In the genomic region with DNA sequence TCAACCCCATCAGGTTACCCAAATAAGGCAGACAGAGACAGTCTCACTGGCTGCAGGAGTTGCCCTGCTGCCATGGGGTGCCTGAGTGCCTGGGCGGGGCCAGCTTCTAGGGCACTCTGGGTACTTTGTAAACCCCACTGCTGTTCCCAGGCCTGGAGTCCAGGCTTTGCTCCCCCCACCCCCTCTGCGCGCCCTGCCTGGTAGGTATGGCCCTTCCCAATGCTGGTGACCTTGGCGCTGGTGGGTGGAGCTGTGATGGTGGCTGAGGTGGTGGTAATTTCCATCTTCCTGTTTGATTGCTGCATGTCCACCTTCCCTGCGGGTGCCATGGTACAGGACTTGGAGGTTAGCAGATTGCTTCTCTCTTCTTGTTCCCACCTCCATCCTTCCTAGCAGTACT, we compare ENCODE assay signal across 19 mouse cellular contexts. TPM values are rescaled to one million over a fixed set of nuclear protein-coding genes. Genes with fewer than 3 reads are reported as not detected.
DNase-seq lines count a peak whose midpoint lies in the region; ATAC-seq and TF ChIP-seq lines count a peak whose summit lies in the region.
"Had no signal": no experiment of that assay in that cellular context is flagged by ENCODE, and none has a peak within 500 bp of the region (broad histone marks: within the 10 kb centered on the region; RNA-seq: fewer than 3 reads in every experiment).

No protein-coding gene starts in this region.

- 0 out of 2 replicates have a peak, but pooled peaks cover 3% of the 10 kb centered on the region for H3K4me1 ChIP-seq in kidney, embryonic 15.5 days
- H3K4me1 ChIP-seq in limb, embryonic 12.5 days (replicated peaks): peaks cover 9% of the 10 kb centered on the region; the same call in 1 of the 2 replicates
- H3K4me1 ChIP-seq in limb, embryonic 10.5 days: peaks cover 5% of the 10 kb centered on the region; the same call in 1 of the 2 replicates
- H3K4me1 ChIP-seq in limb, embryonic 14.5 days (ENCODE audit: control insufficient read depth, insufficient read depth, low read length): peaks cover 2% of the 10 kb centered on the region; the same call in 1 of the 2 replicates
- H3K4me1 ChIP-seq: forebrain, embryonic 15.5 days; hindbrain, embryonic 13.5 days had no signal

- H3K36me3 ChIP-seq in kidney, embryonic 15.5 days: peaks cover 73% of the 10 kb centered on the region
- peaks cover 72% of the 10 kb centered on the region for H3K36me3 ChIP-seq in limb, embryonic 12.5 days
- peaks cover 76% of the 10 kb centered on the region for H3K36me3 ChIP-seq in limb, embryonic 10.5 days
- peaks cover 52% of the 10 kb centered on the region for H3K36me3 ChIP-seq in limb, embryonic 14.5 days (ENCODE audit: control insufficient read depth, insufficient read depth, low read length)

- H3K9ac ChIP-seq in kidney, embryonic 15.5 days: no peak overlapping the region
- no peak overlapping the region for H3K9ac ChIP-seq in limb, embryonic 12.5 days (replicated peaks)
- no peak overlapping the region for H3K9ac ChIP-seq in limb, embryonic 14.5 days (ENCODE audit: low read depth, low read length, severe bottlenecking)
- H3K9ac ChIP-seq: forebrain, embryonic 15.5 days; heart, embryonic 15.5 days; hindbrain, embryonic 13.5 days had no signal

- no peak for TF ChIP-seq POLR2A in limb, embryonic 14.5 days (IDR thresholded peaks at IDR 0.05; ENCODE audit: borderline replicate concordance, extremely low read depth, insufficient read depth, insufficient read length)

- ATAC-seq in kidney, embryonic 15.5 days (replicated peaks; ENCODE audit: low FRiP score): no peak
- no peak for ATAC-seq in limb, embryonic 12.5 days (ENCODE audit: insufficient number of reproducible peaks, insufficient read depth, low FRiP score, low TSS enrichment, low read depth)
- no peak for ATAC-seq in limb, embryonic 14.5 days (ENCODE audit: low FRiP score, low read depth)
- ATAC-seq: forebrain, embryonic 15.5 days had no signal

- H3K4me3 ChIP-seq in kidney, embryonic 15.5 days (replicated peaks): no peak overlapping the region
- no peak overlapping the region for H3K4me3 ChIP-seq in limb, embryonic 12.5 days (replicated peaks)
- no peak overlapping the region for H3K4me3 ChIP-seq in limb, embryonic 10.5 days
- H3K4me3 ChIP-seq in limb, embryonic 14.5 days (replicated peaks; ENCODE audit: low read length): no peak overlapping the region
- H3K4me3 ChIP-seq: forebrain, embryonic 15.5 days; heart, embryonic 15.5 days; hindbrain, embryonic 13.5 days had no signal

- no peak for DNase-seq in kidney, adult 9 months
- DNase-seq in limb, embryonic 10.5 days (ENCODE audit: low spot score): no peak
- peak; percentile 62 for DNase-seq in ZHBTc4 (ENCODE audit: low read depth, low spot score)
- DNase-seq in limb, embryonic 14.5 days (ENCODE audit: low spot score): no peak
- DNase-seq in right cerebral cortex, postnatal 10 days (ENCODE audit: low spot score in 2 of 2): no peak
- DNase-seq in heart, adult 9 months (ENCODE audit: low spot score in 2 of 2): no peak
- DNase-seq: adrenal gland, postnatal 10 days; cerebellum, adult 11 months; cerebellum, adult 8-10 months; cerebellum, postnatal 25 days; heart, adult 18-20 months; heart, postnatal 14 days had no signal

- no peaks in the 10 kb centered on the region for H3K9me3 ChIP-seq in kidney, embryonic 15.5 days (replicated peaks)
- H3K9me3 ChIP-seq in limb, embryonic 12.5 days: no peaks in the 10 kb centered on the region
- no peaks in the 10 kb centered on the region for H3K9me3 ChIP-seq in limb, embryonic 10.5 days (replicated peaks)
- H3K9me3 ChIP-seq in limb, embryonic 14.5 days (ENCODE audit: control insufficient read depth, low read length): no peaks in the 10 kb centered on the region
- H3K9me3 ChIP-seq: forebrain, embryonic 15.5 days; heart, embryonic 15.5 days; hindbrain, embryonic 13.5 days had no signal

- H3K27me3 ChIP-seq in kidney, embryonic 15.5 days: no peaks in the 10 kb centered on the region
- no peaks in the 10 kb centered on the region for H3K27me3 ChIP-seq in limb, embryonic 12.5 days
- no peaks in the 10 kb centered on the region for H3K27me3 ChIP-seq in limb, embryonic 10.5 days (ENCODE audit: low read depth, poor library complexity, severe bottlenecking)
- H3K27me3 ChIP-seq in limb, embryonic 14.5 days (ENCODE audit: control insufficient read depth, insufficient read depth, low read length): no peaks in the 10 kb centered on the region
- H3K27me3 ChIP-seq: CH12.LX; forebrain, embryonic 15.5 days; heart, embryonic 15.5 days; hindbrain, embryonic 13.5 days had no signal

- H3K27ac ChIP-seq in kidney, embryonic 15.5 days: peak overlapping the region; percentile 14; the same call in 1 of the 2 replicates
- H3K27ac ChIP-seq in limb, embryonic 12.5 days: peak overlapping the region; percentile 69
- no peak overlapping the region for H3K27ac ChIP-seq in limb, embryonic 10.5 days
- peak overlapping the region; percentile 63 for H3K27ac ChIP-seq in limb, embryonic 14.5 days (replicated peaks; ENCODE audit: low read depth, low read length)
- H3K27ac ChIP-seq: forebrain, embryonic 15.5 days; heart, embryonic 15.5 days; hindbrain, embryonic 13.5 days had no signal

- no peak overlapping the region for H3K4me2 ChIP-seq in kidney, embryonic 15.5 days
- no peak overlapping the region for H3K4me2 ChIP-seq in limb, embryonic 12.5 days
- H3K4me2 ChIP-seq in limb, embryonic 14.5 days (replicated peaks; ENCODE audit: low read depth, low read length, severe bottlenecking): no peak overlapping the region
- H3K4me2 ChIP-seq: forebrain, embryonic 15.5 days; heart, embryonic 11.5 days; heart, embryonic 15.5 days; hindbrain, embryonic 13.5 days had no signal

- WGBS in kidney, embryonic 15.5 days: 96% methylated on average over 5 of the region's 5 CpGs
- WGBS in limb, embryonic 12.5 days: 87% methylated on average over 5 of the region's 5 CpGs
- 86% methylated on average over 5 of the region's 5 CpGs for WGBS in limb, embryonic 10.5 days
- WGBS in limb, embryonic 14.5 days: 90% methylated on average over 5 of the region's 5 CpGs

RNA-seq across cellular contexts. Expression of gene Rasl10a, which starts 17.3 kb away (rescaled TPM):
- 2.8 and 4.2 TPM in 2 replicates for polyA plus RNA-seq in kidney, embryonic 15.5 days (2015; fragmentation: Nextera tagmentation; extraction: Ambion mirVana)
- 2.8 and 3.2 TPM in 2 replicates for polyA plus RNA-seq in limb, embryonic 12.5 days (2016; fragmentation: Nextera tagmentation; extraction: Ambion mirVana)
- polyA plus RNA-seq in limb, embryonic 10.5 days (2016; fragmentation: Nextera tagmentation; extraction: Ambion mirVana): 0.34 and 0.51 TPM in 2 replicates
- 8.6 and 11.2 TPM in 2 replicates for polyA plus RNA-seq in limb, embryonic 14.5 days (2012; rRNA removed)
- 5.9 and 6.6 TPM in 2 replicates for polyA plus RNA-seq in limb, embryonic 14.5 days (2014; fragmentation: Nextera tagmentation; extraction: Ambion mirVana)

RNA-seq across cellular contexts. Expression of gene Gas2l1, which starts 24.5 kb away (rescaled TPM):
- 33.1 and 34.6 TPM in 2 replicates for polyA plus RNA-seq in kidney, embryonic 15.5 days (2015; fragmentation: Nextera tagmentation; extraction: Ambion mirVana)
- polyA plus RNA-seq in limb, embryonic 12.5 days (2016; fragmentation: Nextera tagmentation; extraction: Ambion mirVana): 40.5 and 44.9 TPM in 2 replicates
- 27.5 and 34.4 TPM in 2 replicates for polyA plus RNA-seq in limb, embryonic 10.5 days (2016; fragmentation: Nextera tagmentation; extraction: Ambion mirVana)
- 41.4 and 54.1 TPM in 2 replicates for polyA plus RNA-seq in limb, embryonic 14.5 days (2012; rRNA removed)
- polyA plus RNA-seq in limb, embryonic 14.5 days (2014; fragmentation: Nextera tagmentation; extraction: Ambion mirVana): 38.0 and 43.9 TPM in 2 replicates

RNA-seq across cellular contexts. Expression of gene Ap1b1, which starts 54.0 kb away (rescaled TPM):
- polyA plus RNA-seq in kidney, embryonic 15.5 days (2015; fragmentation: Nextera tagmentation; extraction: Ambion mirVana): 59.8 and 65.3 TPM in 2 replicates
- polyA plus RNA-seq in limb, embryonic 12.5 days (2016; fragmentation: Nextera tagmentation; extraction: Ambion mirVana): 48.8 and 54.8 TPM in 2 replicates
- 49.2 and 60.2 TPM in 2 replicates for polyA plus RNA-seq in limb, embryonic 10.5 days (2016; fragmentation: Nextera tagmentation; extraction: Ambion mirVana)
- polyA plus RNA-seq in limb, embryonic 14.5 days (2012; rRNA removed): 52.0 and 59.8 TPM in 2 replicates
- polyA plus RNA-seq in limb, embryonic 14.5 days (2014; fragmentation: Nextera tagmentation; extraction: Ambion mirVana): 49.0 and 51.3 TPM in 2 replicates

RNA-seq across cellular contexts. Expression of gene Rhbdd3, which starts 58.1 kb away (rescaled TPM):
- 26.4 and 31.9 TPM in 2 replicates for polyA plus RNA-seq in kidney, embryonic 15.5 days (2015; fragmentation: Nextera tagmentation; extraction: Ambion mirVana)
- 23.2 and 24.8 TPM in 2 replicates for polyA plus RNA-seq in limb, embryonic 12.5 days (2016; fragmentation: Nextera tagmentation; extraction: Ambion mirVana)
- polyA plus RNA-seq in limb, embryonic 10.5 days (2016; fragmentation: Nextera tagmentation; extraction: Ambion mirVana): 29.0 and 31.6 TPM in 2 replicates
- polyA plus RNA-seq in limb, embryonic 14.5 days (2012; rRNA removed): 48.1 and 63.9 TPM in 2 replicates
- polyA plus RNA-seq in limb, embryonic 14.5 days (2014; fragmentation: Nextera tagmentation; extraction: Ambion mirVana): 24.6 and 27.4 TPM in 2 replicates

RNA-seq across cellular contexts. Expression of gene Ewsr1, which starts 58.5 kb away (rescaled TPM):
- polyA plus RNA-seq in kidney, embryonic 15.5 days (2015; fragmentation: Nextera tagmentation; extraction: Ambion mirVana): 788 and 840 TPM in 2 replicates
- polyA plus RNA-seq in limb, embryonic 12.5 days (2016; fragmentation: Nextera tagmentation; extraction: Ambion mirVana): 1,006 and 1,007 TPM in 2 replicates
- 893 and 996 TPM in 2 replicates for polyA plus RNA-seq in limb, embryonic 10.5 days (2016; fragmentation: Nextera tagmentation; extraction: Ambion mirVana)
- polyA plus RNA-seq in limb, embryonic 14.5 days (2012; rRNA removed): 828 and 880 TPM in 2 replicates
- 357 and 409 TPM in 2 replicates for polyA plus RNA-seq in limb, embryonic 14.5 days (2014; fragmentation: Nextera tagmentation; extraction: Ambion mirVana)
